Mouse (Mus musculus) spleen, postnatal 10 days (tissue): ENCODE data around the gene Wasf2.

ENCODE experiments used
- DNase-seq, 2 experiments: peaks; one replicate each; pipeline ENCODE4 v3.0.0; 2021 to 2022; ENCODE audit warnings: low spot score in 2 of 2

Gene Wasf2

DNA sequence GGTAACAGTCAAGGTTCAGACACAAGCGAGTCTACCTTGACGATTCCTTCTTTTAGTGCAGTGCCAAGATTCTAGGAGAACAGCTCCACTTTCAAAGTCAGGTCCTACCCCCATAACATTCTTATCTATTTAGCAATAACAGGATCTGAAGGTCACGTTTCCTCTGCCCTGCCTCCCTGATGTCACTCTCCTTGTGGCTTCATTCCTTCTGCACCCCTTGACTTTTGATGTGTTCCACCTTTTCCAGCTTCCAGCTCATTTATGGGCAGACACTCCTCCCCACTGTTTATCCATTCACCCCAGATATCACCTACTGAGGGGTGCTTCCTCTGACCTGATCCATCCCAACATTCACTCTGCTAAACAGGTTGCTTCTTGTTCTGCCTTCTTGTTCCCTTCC, 3.2 kb upstream of the Wasf2 start:
- no peak for DNase-seq

- no peak for DNase-seq
Measured at GRCm38 (mm10) chr4:133127894-133128293, 2.4 kb upstream of the Wasf2 start.

GRCm38 (mm10) chr4:133129391-133129790, 914 bp upstream of the Wasf2 start:
- DNase-seq, result peak; percentile 51 to 57

DNA sequence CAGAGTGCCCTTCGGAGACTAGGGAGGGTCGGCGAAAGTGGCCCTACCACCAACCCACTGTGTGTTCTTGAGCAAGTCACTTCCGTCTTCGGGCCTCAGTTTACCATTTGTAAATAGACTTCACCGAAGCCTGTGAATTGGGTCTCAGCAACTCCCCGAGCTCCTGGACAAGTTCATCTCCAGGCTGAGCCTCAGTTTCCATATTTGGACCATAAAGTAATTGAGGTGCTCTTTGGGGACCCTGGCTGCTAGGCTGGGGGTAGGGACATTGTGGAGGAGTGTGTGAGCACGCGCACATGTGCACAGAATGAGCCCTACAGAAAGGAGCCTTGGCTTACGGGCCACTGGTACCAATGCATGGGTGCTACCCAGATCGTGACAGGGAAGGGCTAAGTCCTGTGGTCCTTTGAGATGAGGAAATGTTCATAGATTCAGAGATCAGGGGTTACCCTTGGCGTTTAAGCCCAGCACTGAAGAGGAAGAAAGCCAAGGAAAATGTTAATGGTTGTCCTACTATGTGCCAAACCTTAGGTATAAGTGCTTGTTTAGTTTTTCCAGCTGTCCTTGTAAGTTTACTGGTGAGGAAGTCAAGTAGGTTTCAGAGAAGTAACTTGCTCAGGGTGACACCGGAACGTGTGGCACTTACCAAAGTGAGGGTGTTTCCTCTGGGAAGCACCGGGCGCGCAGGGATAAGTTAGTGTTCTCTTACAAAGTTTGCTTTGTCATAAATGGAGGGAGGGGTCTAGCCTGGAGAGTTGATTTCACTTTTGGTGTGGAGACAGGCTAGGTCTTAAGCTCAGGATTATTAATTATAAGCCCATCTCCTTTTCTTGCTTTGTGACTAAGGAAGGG, 811 bp downstream of the Wasf2 start:
- peak in 1 of 2 experiments; percentile 61 for DNase-seq

GRCm38 (mm10) chr4:133132027-133132426, 1.7 kb downstream of the Wasf2 start:
- peak; percentile 28 to 41 for DNase-seq

DNA sequence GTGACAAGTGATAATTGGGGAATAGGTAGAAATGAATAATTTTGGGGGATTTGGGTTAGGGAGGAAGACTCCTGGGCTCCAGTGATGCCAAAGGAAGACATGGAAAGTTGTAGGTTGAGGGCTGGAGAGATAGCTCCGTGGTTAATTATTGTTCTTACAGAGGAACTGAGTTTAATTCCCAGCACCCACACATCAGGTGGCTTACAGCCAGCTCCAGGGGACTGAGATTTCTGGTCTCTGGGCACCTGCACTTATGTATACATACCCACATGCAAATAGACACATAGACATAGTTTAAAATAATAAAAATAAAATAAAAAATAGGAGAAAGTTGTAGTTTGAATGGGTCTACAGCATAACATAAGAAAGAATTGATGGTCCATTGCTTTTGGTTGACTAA, 6.6 kb downstream of the Wasf2 start:
- no peak for DNase-seq

- DNase-seq, result no peak
Measured at GRCm38 (mm10) chr4:133138971-133139370, 8.7 kb downstream of the Wasf2 start.

- no peak for DNase-seq
Measured at GRCm38 (mm10) chr4:133155006-133155405, 24.7 kb downstream of the Wasf2 start.

GRCm38 (mm10) chr4:133155726-133156125, 25.4 kb downstream of the Wasf2 start:
- no peak for DNase-seq

GRCm38 (mm10) chr4:133156422-133156821, 26.1 kb downstream of the Wasf2 start:
- DNase-seq, result no peak

GRCm38 (mm10) chr4:133156831-133157230, 26.5 kb downstream of the Wasf2 start:
- DNase-seq, result no peak

DNA sequence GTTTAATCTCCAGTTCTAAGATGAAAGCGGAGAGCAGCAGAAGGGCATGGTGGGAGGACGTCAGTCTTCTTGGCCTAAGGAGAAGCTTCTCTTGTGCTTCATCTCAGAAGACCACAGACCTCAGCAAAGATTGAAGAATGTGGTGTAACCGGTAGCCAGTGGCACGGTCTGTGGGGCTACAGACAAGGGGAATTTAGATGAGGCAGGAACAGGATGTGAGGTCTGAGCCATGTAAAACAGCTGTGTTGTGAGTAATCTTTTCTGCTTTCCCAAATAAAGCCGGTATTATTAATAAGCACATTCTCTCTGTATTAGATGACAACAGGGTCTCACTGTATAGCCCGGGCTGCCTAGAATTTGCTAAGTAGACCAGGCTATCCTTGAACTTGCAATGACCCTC, 28.8 kb downstream of the Wasf2 start:
- peak in 1 of 2 experiments; percentile 51 for DNase-seq

GRCm38 (mm10) chr4:133159646-133160045, 29.3 kb downstream of the Wasf2 start:
- DNase-seq, result peak in 1 of 2 experiments; percentile 51

- no peak for DNase-seq
Measured at GRCm38 (mm10) chr4:133160211-133160610, 29.9 kb downstream of the Wasf2 start.

DNA sequence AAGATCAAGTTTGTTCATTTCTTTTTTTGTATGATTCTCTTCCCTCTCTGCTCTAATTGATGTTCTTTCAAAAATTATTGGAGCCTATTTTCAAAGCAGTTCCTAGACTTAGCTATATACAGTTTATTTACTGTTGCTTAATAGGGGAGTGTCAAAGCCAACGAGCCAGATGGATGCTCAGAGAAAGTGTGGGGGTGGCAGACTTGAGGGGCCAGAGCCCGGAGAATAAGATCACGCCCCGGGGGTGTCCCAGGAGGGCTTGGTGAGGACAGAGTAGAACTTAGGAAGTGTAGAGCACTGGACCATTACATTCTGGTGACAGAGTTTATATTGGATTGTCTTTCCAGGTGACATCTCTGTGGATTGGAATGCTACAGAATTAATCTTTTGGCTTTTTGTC, 30.5 kb downstream of the Wasf2 start:
- no peak for DNase-seq

GRCm38 (mm10) chr4:133162196-133162595, 31.9 kb downstream of the Wasf2 start:
- DNase-seq, result no peak

- DNase-seq, result no peak
Measured at GRCm38 (mm10) chr4:133166773-133167172, 36.5 kb downstream of the Wasf2 start.

GRCm38 (mm10) chr4:133169237-133170055, 39.1 kb downstream of the Wasf2 start:
- DNase-seq, result peak in 1 of 2 experiments; percentile 46

DNA sequence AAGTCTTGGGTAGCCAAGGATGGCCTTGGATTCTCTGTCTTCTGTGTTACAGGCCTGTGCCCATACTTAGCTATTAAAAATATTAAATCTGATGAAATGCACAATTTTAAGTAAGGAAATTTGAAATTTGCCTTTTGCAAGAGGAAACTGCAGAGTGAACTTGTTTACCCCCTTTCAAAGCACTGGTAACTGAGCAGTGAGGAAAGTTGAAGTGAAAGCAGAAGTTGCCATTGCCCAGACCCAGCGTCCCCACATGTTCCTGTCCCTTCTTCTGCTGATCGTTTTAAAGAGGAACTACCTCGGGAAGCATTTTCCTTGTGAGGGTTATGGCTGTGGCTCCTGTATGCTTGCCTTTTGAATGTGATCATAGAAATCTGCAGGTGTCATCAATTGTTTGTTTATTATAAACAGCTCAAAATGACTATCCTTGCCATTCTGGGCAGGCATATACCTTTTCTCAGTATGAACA, 39.8 kb downstream of the Wasf2 start:
- peak in 1 of 2 experiments; percentile 52 for DNase-seq

DNA sequence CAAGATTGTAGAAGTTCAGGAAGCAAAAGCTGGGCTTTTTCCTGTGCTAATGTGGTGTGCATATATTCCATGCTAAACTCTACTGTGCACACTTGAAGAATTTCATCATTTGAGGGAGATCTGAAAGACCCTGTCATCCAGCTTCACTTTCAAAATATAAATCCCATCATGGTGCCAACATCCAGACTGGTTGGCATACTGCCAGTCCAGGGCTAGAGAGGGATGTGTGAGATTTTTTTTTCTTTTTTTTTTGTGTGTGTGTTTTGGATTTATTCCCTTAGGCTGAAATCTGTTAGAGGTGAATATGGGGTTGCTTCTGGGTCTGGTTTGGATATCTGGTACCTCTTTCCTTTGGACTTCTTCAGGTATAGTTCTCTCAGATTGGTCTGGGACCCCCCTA, 40.3 kb downstream of the Wasf2 start:
- DNase-seq, result no peak

GRCm38 (mm10) chr4:133172451-133172850, 42.1 kb downstream of the Wasf2 start:
- no peak for DNase-seq

DNA sequence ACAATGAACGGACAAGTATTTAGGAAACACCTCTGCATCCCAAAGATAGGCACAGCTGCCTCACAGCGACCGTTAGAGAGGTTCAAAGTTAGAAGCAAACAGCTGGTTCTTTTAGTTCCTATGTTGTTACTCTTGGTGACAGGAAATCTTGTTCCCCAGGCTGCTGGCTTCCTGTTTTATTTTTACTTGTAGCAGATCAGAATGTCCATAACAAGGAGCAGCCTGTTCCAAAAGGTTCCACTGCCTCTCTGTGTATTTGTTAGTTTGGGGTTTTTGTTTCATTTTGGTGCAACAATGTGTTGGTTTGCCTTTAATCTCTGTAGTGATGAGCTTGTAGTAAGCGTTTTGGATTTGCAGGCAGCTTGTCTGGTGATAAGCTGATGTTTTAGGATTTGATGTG, 44.1 kb downstream of the Wasf2 start:
- DNase-seq, result no peak

GRCm38 (mm10) chr4:133175274-133175673, 45.0 kb downstream of the Wasf2 start:
- no peak for DNase-seq
